Mouse (Mus musculus) skeletal muscle tissue, adult 2 months (tissue): ENCODE measurements at regions not wholly inside any gene's neighbourhood (a gene's known extent, or its start where the extent isn't known, plus 50 kb on each side); places are given as distances from the start of the nearest gene placed in this dataset.

ENCODE experiments used
- DNase-seq: peaks from one replicate; pipeline ENCODE4 v3.0.0-alpha.2; 2012; ENCODE audit warnings: low read depth, low spot score

DNA sequence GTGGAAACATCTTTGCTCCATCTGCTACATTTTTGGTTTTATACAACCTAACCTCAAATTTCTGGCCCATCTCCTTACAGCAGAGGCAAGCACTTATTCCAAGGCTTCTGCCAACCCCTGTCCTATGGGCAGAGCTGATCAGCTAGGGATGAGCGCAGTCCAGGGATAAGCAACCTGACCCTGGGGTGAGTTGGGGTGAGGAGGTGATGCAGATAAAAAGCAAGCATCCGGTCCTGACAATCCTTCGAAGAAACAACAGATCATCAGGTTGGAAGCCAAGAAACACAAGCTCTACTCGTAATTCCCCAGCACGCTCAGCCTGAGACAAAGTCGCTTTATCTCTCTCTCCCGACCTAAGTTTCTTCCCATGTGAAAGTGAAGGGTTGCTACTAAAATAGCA is 194.9 kb upstream of the Lyplal1 start:
- no peak for DNase-seq

DNA sequence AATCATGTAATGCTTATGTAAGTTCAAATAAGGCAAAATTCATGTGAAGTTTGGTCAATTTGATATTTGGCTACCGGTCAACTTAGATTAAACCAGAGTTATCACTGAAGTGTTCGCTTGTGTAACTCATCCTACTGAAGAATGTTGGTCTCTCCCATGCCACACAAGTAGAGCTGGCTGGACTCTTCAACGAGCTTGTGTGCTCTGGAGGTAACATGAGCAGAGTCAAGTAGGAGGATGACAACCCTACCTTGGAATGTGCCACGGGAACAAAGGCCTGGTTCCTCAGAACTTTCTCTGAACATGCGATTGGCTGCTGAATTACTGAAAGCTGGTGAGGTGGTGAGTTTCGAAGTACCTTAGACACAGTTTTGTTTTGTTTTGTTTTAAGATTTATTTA is 190.5 kb upstream of the Lyplal1 start:
- DNase-seq: no peak

DNA sequence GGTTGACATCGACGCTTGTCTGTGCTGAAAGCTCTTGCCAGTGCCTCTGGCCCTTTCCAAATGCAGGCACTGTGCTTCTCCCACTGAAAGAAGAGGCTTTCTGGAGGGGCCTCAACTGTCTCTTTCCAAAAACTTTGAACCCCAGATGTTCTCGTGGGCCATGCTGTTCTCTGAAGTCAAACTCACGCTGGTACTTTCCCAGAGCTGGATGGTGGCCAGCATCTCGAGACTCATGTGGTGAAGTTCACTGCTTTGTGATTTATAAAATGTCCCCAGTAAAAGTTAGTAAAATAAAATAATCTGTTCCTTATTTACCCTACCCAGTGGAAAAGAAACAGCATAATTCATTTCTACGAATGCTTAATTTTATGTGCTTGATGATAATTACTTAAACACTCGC is 180.4 kb upstream of the Lyplal1 start:
- peak; percentile 27 for DNase-seq

DNA sequence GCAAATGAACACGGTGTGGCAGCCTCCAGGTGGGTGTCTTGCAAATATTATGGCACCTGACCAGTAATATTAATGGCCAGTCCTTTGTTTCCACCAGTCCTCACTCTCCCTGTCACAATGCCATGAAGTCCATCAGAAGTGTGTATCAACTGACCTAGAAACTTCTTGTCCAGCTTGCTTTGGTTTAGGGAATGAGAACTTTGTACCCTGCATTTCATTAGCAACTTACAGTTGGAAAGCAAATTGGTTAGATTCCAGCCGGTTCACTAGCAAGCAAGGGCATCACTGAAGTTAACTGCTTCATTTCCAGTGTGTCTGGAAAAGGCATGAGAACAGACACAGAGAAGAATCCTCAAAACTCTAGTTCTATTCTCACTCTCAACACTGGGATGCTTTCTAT is 178.1 kb upstream of the Lyplal1 start:
- no peak for DNase-seq

DNA sequence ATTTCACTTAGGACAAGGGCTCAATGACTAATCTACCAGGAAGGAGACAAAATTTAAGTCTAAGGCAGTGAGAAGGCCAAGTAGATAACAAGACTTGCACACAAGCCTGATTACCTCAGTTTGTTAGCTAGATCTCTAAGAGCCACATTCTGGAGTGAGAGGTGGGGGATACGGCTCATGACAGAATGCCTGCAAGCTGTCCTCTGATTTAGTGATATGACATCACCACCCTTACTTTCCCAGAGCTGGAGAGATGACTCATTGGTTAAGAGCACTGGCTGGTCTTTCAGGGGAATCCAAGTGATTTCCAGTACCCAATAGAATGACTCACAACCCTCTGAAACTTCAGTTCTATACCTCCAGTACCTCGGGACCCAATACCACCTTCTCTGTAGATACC is 177.5 kb upstream of the Lyplal1 start:
- DNase-seq: no peak

DNA sequence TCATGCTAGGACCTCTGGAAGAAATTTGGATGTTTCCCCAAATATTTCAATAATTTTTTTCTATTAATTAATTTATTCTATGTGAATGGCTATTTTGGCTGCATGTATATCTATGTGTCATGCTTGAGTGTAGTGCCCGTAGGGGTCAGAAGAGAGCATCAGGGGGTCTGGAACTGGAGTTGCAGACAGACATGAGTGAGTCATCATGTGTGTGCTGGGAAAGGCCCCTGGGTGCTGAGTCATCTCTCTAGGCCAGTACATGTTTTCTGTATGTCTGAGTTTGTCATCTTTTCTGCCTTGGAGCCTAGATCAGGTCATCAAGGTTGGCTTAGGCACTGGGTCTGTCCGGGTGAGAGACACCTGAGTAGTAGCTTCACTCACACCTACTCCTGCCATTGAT is 172.0 kb upstream of the Lyplal1 start:
- no peak for DNase-seq

DNA sequence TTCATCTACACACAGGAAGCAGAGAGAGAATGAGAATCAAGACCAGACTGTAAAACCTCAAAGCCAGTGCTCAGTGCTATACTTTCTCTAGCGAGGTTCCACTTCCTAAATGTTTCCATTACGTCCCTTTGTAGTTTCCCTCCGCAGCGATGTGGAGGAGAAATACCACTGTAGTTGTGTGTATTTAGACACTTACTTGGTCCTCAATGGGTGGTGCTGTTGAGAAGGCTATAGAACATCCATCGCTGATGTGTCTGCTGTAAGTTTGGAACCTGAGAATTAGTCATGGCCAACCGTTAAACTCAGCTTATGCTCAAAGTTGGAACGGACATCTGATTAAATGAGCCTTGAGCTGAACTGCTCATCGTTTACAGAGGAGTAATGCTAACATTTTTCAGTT is 170.7 kb upstream of the Lyplal1 start:
- DNase-seq: no peak

DNA sequence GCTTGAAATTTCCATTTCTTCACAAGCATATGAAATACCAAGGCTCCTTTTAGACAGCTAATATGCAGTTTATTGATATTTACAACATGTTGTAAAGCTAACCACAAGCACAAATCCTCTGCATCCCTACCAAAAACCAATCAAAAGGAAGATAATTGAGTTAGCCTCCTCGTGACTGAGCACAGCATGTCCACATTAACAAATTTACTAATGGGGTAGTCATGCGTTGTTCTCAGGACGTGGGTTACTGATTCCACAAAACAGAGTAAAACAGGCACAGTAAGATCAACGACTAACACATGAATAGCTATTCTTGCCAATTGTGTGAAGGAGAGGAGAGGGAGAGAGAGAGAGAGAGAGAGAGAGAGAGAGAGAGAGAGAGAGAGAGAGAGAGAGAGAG is 169.3 kb upstream of the Lyplal1 start:
- DNase-seq: no peak

DNA sequence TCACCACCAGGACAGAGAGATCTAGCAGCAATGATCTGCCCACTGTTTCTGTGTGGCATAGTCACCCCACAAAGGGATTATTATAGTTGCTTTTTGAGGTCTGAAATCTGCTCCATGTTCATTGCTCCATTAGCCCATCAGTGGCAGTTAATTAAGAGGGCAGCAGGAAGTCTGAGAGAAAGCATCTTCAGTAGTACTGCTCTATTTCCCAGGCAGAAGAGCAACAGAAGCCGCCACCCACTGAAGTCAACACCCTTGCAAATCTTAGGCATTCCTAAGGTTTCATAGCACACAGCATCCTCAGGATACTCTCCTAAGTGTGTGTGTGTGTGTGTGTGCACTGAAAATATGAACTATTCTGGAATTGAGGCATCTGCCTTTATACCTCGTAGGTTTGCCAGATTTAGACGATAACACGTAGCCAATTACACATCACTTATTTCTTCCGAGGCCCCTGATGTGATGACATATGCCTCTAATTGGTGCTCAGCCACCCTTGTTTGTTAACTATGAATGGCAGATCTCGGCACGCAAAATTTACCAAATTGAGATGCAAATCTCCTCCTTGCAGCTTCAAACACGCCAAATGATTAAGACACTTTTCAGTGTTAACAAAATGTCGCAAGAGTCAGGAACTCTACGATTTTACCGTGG is 161.0 kb upstream of the Lyplal1 start:
- no peak for DNase-seq

DNA sequence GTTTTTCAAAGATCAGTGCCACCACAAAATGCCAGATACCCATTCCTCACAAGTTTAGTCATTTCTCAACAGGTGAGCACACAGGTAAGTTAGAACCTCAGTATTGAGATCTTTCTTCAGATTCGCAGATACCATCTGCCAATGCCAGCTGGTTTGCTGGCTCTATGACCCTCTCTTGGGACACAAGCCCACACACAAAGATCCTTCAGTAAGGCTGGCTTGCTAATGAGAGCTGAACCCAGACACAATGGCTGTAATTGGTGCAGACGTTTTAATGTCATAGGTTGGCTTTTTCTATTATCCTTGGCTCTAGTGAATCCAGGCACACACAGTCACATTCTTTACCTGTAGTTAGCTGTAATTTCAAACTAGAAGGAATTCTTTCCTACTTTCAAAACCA is 154.3 kb upstream of the Lyplal1 start:
- DNase-seq: no peak

DNA sequence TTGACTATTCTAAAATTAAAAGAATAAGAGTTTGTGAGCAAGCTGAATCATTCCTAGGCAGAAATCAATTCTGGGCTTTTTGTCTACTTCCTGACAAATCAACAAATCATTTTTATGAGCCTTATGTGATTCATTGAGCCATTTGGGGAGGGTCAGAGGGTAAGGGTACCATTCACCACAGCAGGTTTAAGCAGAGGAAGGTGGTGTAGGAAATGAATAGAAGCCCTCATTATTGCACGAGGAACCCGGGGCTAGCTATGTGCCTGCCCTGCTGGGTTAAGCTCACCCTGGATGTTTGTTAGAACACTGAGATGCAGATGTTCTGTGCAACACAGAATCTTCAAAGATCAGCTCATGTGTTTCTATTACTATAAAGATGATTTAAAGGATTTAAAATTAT is 150.2 kb upstream of the Lyplal1 start:
- no peak for DNase-seq

DNA sequence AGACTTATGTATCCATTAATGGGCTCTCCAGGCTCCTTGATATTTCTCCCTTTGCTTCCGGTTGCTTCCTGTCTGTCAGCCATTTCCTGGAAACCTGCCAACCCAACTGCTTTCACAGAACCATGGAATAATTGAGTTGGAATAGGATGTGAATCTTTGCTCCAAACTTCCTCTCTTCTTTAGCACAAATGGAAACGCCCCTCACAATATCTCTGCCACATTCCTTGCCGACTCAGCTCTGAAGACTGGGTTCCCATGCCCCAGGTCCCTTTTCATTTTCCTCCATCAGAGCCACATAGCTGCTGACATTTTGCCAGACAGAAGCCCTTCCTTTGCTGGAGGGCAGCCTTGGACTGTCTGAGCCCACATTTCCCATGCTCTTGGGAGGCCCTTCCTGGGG is 147.5 kb upstream of the Lyplal1 start:
- peak; percentile 68 for DNase-seq

DNA sequence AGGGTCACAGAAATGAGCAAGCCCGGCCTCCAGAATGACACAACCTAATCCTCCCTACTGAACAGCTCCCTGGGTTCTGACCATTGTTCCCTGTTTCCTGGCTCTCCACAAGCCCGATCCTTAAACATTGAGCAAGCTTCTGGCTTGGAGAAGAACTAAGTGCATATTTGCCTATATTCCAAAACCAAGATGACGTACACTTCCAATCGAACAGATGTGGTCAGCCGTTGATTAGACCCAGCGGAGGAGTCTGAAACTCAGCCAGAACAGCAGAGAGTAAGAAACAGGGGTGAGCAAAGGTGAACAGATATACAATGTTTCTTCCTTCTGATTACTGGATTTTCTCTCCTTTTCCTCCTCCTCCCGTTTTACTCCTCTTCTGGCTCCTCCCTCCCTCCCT is 146.8 kb upstream of the Lyplal1 start:
- peak; percentile 57 for DNase-seq

DNA sequence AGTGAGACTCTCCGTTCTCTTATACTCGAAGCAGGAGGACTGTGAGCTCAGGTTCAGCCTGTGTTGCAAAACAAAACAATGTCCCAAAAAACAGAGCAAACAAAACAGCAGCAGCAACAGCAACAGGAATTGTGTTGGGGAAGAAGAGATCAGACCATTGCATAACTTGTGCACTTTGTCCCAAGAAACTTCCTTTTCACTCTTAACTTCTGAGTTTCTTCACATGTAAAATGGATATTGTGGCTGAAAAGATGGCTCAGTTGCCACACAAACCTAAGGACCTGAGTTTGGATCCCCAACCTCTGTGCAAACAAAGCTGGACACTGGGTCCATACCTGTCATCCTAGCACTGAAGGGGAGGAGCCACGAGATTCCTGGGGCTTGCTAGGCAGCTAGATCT is 146.1 kb upstream of the Lyplal1 start:
- DNase-seq: no peak

DNA sequence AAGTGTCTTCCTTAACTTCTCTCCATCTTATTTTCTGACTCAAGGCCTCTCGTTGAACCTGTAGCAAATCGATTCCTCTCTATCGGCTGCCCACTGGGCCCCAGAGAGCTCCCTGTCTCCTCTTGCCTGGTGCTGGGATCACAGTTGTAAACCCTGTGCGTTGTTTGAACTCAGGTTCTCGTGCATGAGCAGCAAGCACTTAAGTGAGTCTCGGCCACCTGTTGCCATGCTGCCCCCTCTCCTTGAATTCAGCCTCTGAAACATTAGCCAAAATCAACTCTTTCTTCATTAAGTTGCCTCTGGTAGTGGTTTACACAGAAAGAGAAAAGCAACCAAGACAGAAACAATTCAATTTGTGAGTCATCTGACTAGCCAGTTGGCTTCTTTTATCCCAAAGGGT is 144.9 kb upstream of the Lyplal1 start:
- peak; percentile 14 for DNase-seq

DNA sequence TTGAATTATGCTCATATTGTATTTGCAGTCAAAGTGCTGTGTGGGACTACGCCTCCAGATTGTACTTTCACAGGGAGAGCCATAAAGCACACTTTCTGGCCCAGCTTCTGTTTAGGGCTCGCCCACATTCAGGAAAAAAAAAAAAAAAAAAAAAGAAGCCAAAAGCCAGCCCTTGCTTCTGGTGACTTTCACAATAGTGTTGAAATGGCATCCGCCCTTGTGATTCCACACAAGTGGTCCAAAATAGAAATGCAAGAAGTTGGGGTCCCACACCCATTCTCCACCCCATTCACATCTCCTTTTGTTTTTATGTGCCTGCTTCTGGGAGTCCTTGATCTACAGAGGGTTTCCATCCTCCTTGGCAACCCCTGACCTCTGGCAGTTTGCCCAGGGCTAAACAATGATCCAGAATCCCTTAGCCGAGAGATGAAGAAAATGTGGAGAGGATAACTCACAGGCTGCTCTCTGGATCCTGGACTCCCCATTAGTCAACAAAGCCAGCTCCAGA is 144.3 kb upstream of the Lyplal1 start:
- peak; percentile 80 for DNase-seq

DNA sequence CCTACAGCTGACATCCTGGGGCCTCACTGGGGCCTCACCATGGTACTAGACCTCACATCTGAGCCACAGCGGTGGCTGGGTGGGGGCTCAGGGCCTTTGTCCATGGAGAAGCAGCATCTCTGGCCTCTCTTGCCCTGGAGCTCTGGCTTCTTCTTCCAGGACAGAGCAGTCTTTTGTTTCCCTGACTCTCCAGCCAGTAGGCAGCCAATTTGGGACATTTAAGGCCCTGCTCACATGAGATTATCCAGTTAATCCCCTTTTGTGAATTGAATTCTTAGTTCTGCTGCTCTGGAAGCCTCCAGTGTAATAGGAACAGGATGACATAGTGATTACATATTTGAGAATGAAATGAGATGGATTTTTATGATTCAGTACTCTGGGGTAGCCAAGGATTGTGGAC is 140.5 kb upstream of the Lyplal1 start:
- no peak for DNase-seq

DNA sequence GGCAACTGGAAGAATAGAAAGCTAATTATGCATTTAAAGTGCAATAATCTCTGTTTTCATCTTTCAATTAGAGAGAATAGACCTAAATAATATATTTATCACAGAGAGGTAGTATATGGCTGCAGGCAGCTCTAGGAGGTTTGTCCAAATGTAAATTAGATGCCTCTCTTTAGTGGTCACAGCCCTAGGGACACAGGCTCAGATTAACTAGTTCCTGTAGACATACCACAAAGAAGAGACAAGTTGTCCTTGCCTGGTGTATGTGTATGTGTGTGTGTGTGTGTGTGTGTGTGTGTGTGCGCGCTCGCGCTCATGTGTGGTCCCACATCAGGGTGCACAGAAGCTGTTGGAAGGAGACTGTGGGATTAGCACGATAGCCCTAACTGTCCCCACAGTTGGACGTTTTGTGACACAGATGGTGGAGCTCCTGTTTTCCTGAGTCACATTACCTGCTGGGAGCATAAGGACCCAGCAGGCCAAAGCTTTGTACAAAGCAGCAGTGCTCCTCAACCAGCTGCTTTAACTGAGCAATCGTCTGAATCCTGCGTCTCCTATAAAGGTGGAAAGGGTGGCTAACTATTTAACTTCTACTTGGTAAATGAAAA is 138.5 kb upstream of the Lyplal1 start:
- no peak for DNase-seq

DNA sequence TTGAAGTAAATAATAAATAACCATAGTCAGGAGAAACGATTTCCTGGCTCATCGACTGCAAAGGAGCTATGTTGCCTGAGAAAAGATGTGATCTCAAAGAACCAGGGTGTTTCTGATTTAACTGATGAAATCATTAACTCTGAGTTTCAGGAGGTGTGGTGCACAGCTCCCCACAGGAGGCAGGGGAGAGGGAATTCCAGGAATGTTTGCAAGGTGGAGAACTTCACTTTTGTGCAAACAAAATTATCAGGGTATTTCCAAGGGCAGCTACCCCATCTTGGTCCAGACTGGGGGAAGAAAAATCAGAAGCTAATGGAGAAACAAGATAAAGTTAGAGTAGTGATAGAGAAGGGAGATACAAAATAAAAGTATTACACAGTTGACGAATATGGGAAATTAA is 137.4 kb upstream of the Lyplal1 start:
- no peak for DNase-seq

DNA sequence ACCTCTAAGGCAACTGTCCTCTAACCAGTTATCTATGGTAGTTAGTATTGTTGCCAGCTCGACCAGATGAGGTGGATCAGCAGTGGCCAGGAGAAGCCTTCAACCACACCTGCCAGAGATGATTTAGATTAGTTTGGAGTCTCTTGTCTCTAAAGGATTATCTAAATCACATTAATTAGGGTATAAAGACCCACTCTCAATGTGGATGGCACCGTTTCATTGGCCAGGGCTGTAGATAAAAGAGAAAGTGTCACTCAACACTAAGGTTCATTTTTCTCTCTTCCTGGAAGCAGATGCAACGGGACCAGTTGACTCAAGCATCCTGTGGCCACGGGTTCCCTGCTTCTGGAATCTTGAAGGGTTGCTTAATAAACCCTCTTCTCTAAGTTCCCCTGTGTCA is 135.4 kb upstream of the Lyplal1 start:
- DNase-seq: no peak

DNA sequence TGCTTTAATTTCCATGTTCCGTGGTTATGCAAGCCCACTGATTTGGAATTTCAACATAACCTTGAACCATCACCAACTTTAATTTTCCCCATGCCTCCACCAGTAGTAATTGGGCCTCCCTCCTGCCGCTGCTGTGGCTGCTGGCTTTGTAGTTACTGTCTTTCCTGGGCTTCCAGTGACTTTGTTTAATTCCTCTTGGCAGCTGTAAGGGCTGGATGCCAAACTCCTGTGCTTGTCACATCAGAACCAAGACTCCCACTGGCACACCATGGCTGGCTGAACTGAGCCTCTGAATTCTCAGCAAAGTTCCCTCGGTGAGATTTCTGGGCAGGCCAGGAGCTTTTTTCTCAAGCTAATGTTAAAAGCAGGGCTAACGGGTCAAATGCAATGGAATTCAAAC is 133.2 kb upstream of the Lyplal1 start:
- peak; percentile 47 for DNase-seq

DNA sequence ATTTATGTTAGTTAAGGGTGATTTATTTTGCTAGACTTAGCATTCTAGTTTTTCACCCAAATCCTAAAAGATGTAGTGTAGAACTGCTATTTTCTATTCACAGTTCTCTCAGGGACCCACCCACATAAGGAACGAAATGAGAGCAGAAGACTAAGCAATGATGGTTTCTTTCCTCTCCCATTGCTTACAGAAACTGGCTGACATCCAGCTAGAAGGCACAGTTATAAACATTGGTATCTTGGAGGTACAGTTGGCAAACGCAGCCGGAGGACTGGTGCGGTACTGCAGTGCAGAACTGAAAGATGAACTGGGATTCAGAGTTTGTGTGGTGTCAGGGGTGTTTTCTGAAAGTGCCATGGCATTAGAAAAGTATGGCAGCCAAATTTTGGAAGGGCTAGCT is 132.1 kb upstream of the Lyplal1 start:
- DNase-seq: no peak

DNA sequence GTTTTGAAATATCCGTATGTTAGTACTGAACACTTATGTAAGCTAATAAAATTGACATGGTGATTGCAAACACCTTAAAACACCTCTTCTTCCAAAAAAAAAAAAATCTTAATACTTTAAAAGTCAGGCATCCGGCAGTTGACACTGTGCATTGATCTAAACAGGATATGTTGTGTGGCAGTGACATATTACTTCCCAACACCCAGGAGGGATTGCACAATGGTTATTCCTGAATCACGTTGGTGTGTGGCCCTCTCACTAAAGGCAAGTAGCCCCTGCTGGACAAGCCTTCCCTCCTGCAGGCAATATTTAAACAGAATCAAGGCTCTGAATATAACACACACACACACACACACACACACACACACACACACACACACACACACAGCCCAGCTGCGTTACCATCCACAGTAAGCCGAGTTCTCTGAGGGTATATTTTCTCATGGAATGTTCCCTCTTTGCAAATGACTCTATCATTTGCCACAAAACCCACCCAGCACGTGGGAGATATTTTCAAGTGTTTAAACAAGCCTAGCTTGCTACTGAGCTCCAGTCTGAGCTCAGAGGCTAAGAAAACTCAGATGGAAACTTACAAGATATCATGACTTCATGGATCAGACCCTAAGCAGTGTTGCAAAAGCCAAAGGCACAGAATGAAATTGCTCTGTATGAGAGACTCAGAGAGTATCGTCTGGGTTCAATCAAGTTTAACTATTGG is 128.8 kb upstream of the Lyplal1 start:
- no peak for DNase-seq
